Mouse (Mus musculus): ENCODE data around the gene Mok. TPM values are rescaled to one million over a fixed set of nuclear protein-coding genes. Genes with fewer than 3 reads are reported as not detected.

Gene Mok
- polyA plus RNA-seq, 1 experiment, result not detected

- Histone ChIP-seq H3K27me3 (ENCODE audit: control insufficient read depth) (no peaks in the 10 kb centered on the region), H3K36me3 (ENCODE audit: control insufficient read depth) (no peaks in the 10 kb centered on the region), H3K4me3 (replicated peaks) (no peak overlapping the region), H3K4me1 (ENCODE audit: control insufficient read depth) (no peaks in the 10 kb centered on the region; the same call in 1 of the 2 replicates), H3K9me3 (ENCODE audit: control insufficient read depth, low read length) (peaks cover 6% of the 10 kb centered on the region)
- TF ChIP-seq TAL1 (IDR thresholded peaks at IDR 0.05; ENCODE audit: low read length), result no peak
- TF ChIP-seq GATA1 (IDR thresholded peaks at IDR 0.05; ENCODE audit: low read length), result no peak
These were observed 21.4 kb downstream of the Mok start for GRCm38 (mm10) chr12:110819367-110819766.

GRCm38 (mm10) chr12:110816833-110817232 lies 23.9 kb downstream of the Mok start:
- no peaks in the 10 kb centered on the region for H3K36me3 ChIP-seq (ENCODE audit: control insufficient read depth)
- H3K9me3 ChIP-seq (ENCODE audit: control insufficient read depth, low read length), result peaks cover 6% of the 10 kb centered on the region
- H3K4me3 ChIP-seq (replicated peaks), result no peak overlapping the region
- H3K27me3 ChIP-seq (ENCODE audit: control insufficient read depth), result no peaks in the 10 kb centered on the region
- TF ChIP-seq TAL1 (IDR thresholded peaks at IDR 0.05; ENCODE audit: low read length), result no peak
- TF ChIP-seq GATA1 (IDR thresholded peaks at IDR 0.05; ENCODE audit: low read length), result no peak
- H3K4me1 ChIP-seq (ENCODE audit: control insufficient read depth), result no peaks in the 10 kb centered on the region; the same call in 1 of the 2 replicates

DNA sequence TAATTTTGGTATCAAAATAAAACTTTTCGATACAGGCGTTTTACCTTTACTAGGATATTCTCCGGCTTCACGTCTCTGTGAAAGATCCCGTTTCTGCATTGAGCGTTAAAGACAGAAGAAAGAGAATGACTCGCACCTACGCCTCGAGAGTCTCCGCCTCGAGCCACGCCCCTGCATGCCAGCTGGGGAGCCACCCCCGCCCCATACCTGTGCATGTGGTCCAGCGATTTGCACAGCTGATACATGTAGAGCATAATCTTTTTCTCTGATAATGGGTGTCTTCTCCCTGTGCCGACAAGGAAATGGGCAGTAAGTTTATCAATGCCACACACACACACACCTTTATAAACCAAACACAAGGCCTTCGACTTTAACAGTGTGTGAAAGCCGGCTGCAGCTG lies 25.8 kb downstream of the Mok start:
- no peaks in the 10 kb centered on the region for H3K36me3 ChIP-seq (ENCODE audit: control insufficient read depth)
- H3K9me3 ChIP-seq (ENCODE audit: control insufficient read depth, low read length), result peaks cover 6% of the 10 kb centered on the region
- H3K4me1 ChIP-seq (ENCODE audit: control insufficient read depth), result no peaks in the 10 kb centered on the region; the same call in 1 of the 2 replicates
- no peaks in the 10 kb centered on the region for H3K27me3 ChIP-seq (ENCODE audit: control insufficient read depth)
- TF ChIP-seq GATA1 (IDR thresholded peaks at IDR 0.05; ENCODE audit: low read length) (no peak), TAL1 (IDR thresholded peaks at IDR 0.05; ENCODE audit: low read length) (no peak)
- no peak overlapping the region for H3K4me3 ChIP-seq (replicated peaks)

DNA sequence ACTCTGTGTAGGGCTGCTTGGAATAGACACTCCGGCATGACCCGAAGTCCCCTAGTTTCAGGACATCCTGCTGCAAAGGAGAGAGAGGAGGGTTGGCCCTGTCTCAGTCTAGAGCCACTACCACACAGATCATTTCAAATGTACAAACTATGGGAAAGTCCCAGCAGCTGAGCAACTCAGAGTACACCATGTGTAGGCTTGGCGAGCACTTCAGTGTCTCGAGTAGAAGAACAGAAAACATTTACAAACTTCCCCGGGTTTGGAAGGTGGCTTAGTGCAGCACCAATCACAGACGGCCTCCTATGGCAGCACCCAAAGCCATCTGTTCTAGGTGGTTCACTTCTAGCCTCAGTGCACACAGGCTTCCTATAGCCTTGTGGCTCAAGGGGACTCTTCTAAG lies 27.1 kb downstream of the Mok start:
- TF ChIP-seq GATA1 (IDR thresholded peaks at IDR 0.05; ENCODE audit: low read length), result no peak
- TF ChIP-seq TAL1 (IDR thresholded peaks at IDR 0.05; ENCODE audit: low read length), result no peak
- H3K4me1 ChIP-seq (ENCODE audit: control insufficient read depth), result no peaks in the 10 kb centered on the region; the same call in 1 of the 2 replicates
- H3K9me3 ChIP-seq (ENCODE audit: control insufficient read depth, low read length), result peaks cover 6% of the 10 kb centered on the region
- no peaks in the 10 kb centered on the region for H3K27me3 ChIP-seq (ENCODE audit: control insufficient read depth)
- H3K36me3 ChIP-seq (ENCODE audit: control insufficient read depth), result no peaks in the 10 kb centered on the region
- no peak overlapping the region for H3K4me3 ChIP-seq (replicated peaks)

- Histone ChIP-seq H3K36me3 (ENCODE audit: control insufficient read depth) (no peaks in the 10 kb centered on the region), H3K9me3 (ENCODE audit: control insufficient read depth, low read length) (peaks cover 4% of the 10 kb centered on the region), H3K27me3 (ENCODE audit: control insufficient read depth) (no peaks in the 10 kb centered on the region), H3K4me1 (ENCODE audit: control insufficient read depth) (no peaks in the 10 kb centered on the region; the same call in 1 of the 2 replicates), H3K4me3 (replicated peaks) (no peak overlapping the region)
- TF ChIP-seq GATA1 (IDR thresholded peaks at IDR 0.05; ENCODE audit: low read length) (no peak), TAL1 (IDR thresholded peaks at IDR 0.05; ENCODE audit: low read length) (no peak)
These were observed 27.6 kb downstream of the Mok start for GRCm38 (mm10) chr12:110813132-110813531.

DNA sequence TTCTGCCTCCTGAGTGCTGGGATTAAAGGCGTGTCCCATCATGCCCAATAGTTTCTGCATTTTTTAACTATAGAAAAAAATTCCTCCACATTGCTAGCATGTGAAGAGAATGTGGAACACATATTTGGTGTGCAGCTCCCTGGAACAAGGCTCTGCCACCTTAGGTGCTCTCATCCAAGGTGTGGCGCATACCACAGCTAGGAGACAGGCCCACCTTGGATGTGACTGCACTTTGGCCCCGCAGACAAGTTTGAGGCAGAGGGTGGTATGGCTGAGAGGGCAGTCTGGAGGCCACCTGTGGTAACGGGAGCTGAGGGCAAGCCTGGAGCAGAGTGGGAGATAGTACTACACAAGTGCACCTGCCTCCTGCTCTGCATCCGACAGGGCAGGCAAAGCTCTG lies 31.9 kb downstream of the Mok start:
- Histone ChIP-seq H3K27me3 (ENCODE audit: control insufficient read depth) (no peaks in the 10 kb centered on the region), H3K36me3 (ENCODE audit: control insufficient read depth) (peaks cover 8% of the 10 kb centered on the region), H3K9me3 (ENCODE audit: control insufficient read depth, low read length) (no peaks in the 10 kb centered on the region), H3K4me1 (ENCODE audit: control insufficient read depth) (no peaks in the 10 kb centered on the region), H3K4me3 (replicated peaks) (no peak overlapping the region)
- no peak for TF ChIP-seq GATA1 (IDR thresholded peaks at IDR 0.05; ENCODE audit: low read length)
- no peak for TF ChIP-seq TAL1 (IDR thresholded peaks at IDR 0.05; ENCODE audit: low read length)

DNA sequence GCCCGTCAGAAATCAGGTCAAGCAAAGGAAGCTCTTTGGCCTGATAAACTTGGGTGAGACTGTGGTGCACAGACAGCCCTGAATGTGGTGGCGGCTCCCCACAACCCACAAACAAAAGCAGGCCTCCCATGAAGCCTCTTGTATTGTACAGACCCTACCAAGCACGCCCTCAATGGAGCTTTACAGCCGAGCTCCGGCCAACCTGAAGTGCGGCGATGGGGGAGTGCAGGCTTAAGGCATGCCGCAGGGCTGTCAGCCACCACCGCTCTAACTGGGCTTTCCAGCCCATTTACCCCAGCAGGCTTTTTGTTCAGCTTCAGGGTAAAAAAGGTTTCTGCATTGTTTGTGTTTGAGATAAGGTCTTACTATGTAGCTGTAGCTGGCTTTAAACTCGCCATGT lies 32.3 kb downstream of the Mok start:
- TF ChIP-seq GATA1 (IDR thresholded peaks at IDR 0.05; ENCODE audit: low read length) (no peak), TAL1 (IDR thresholded peaks at IDR 0.05; ENCODE audit: low read length) (no peak)
- Histone ChIP-seq H3K9me3 (ENCODE audit: control insufficient read depth, low read length) (no peaks in the 10 kb centered on the region), H3K4me1 (ENCODE audit: control insufficient read depth) (no peaks in the 10 kb centered on the region), H3K36me3 (ENCODE audit: control insufficient read depth) (peaks cover 8% of the 10 kb centered on the region), H3K27me3 (ENCODE audit: control insufficient read depth) (no peaks in the 10 kb centered on the region), H3K4me3 (replicated peaks) (no peak overlapping the region)

- Histone ChIP-seq H3K4me1 (ENCODE audit: control insufficient read depth) (peaks cover 6% of the 10 kb centered on the region), H3K36me3 (ENCODE audit: control insufficient read depth) (peaks cover 17% of the 10 kb centered on the region), H3K27me3 (ENCODE audit: control insufficient read depth) (no peaks in the 10 kb centered on the region), H3K4me3 (replicated peaks) (no peak overlapping the region), H3K9me3 (ENCODE audit: control insufficient read depth, low read length) (no peaks in the 10 kb centered on the region)
- TF ChIP-seq GATA1 (IDR thresholded peaks at IDR 0.05; ENCODE audit: low read length) (no peak), TAL1 (IDR thresholded peaks at IDR 0.05; ENCODE audit: low read length) (no peak)
These were observed 34.3 kb downstream of the Mok start for GRCm38 (mm10) chr12:110806301-110806970.

- H3K4me3 ChIP-seq (replicated peaks), result no peak overlapping the region
- no peaks in the 10 kb centered on the region for H3K27me3 ChIP-seq (ENCODE audit: control insufficient read depth)
- no peak for TF ChIP-seq TAL1 (IDR thresholded peaks at IDR 0.05; ENCODE audit: low read length)
- TF ChIP-seq GATA1 (IDR thresholded peaks at IDR 0.05; ENCODE audit: low read length), result no peak
- H3K4me1 ChIP-seq (ENCODE audit: control insufficient read depth), result peaks cover 6% of the 10 kb centered on the region
- H3K36me3 ChIP-seq (ENCODE audit: control insufficient read depth), result peaks cover 19% of the 10 kb centered on the region
- no peaks in the 10 kb centered on the region for H3K9me3 ChIP-seq (ENCODE audit: control insufficient read depth, low read length)
These were observed 36.5 kb downstream of the Mok start for GRCm38 (mm10) chr12:110804261-110804660.

Measured in erythroblast, embryonic 14.5 days (primary cell).